Mouse (Mus musculus) urinary bladder, postnatal 0 days (tissue): ENCODE data around the gene Zfp949. TPM values are rescaled to one million over a fixed set of nuclear protein-coding genes. Genes with fewer than 3 reads are reported as not detected.

Source experiments
- polyA plus RNA-seq: library from polyadenylated mRNA; unstranded; fragments of >200 nt; fragmentation: Nextera tagmentation; extraction: Ambion mirVana; gene quantifications from 2 replicates; pipeline ENCODE4 v1.2.1, GENCODE M21; 2015

Gene Zfp949
- polyA plus RNA-seq: 6.1 and 8.3 TPM in 2 replicates

DNA sequence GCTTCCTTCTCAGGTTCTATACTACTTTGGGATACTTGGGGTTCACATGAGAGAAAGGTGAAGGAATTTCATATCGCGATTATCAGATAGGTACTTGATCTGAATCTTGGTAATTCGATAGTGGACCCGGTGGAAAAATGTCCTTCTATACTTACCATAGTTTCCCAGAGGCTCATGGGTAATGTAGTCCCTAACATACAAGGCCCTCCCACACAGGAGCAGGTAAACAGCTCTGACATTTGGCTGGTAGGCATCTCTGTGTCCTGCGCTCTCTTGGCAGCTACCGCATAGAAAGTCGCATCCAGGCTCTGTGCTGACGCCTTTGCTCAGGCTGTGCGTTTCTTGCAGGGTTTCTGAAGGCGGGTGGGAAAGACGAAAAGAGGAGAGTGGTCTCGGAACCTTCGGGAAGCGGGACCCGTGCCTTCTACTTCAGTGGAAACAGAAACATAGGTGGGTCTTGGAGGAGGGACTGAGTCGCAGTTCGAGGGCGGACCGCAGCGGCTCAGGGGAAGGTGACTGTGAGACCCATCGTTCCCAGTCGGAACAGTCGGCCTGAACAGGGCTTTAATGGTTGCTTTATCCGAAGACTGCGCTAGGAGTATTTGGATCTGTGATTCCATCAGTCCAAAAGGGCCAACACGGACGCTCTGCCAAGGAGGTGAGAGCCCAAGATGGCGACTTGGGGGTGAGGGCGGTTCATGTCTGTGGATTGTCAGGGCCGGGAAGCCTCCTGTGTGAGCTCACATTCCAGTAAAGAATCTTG is at the start of gene Zfp949:
TSS of gene Zfp949 (plus strand) at position 170 of the 763 bp plus-strand sequence.

DNA sequence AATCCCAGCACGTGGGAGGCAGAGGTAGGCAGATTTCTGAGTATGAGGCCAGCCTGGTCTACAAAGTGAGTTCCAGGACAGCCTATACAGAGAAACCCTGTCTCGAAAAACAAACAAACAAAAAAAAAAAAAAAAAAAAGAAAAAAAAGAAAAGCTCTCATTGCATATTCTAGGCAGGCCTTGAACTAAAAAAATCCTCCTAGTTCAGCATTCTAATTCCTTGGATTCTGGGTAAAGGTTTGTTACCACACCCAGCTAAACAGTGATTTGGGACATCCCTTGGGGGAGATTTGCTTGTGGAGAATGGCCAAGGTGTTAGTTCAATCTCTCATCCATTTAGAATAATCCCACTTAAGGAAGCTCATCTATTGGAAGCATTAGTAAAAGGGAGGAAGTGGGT is 32.8 kb downstream of the Zfp949 start, which contains the start of gene Trim43a:
TSS of gene Trim43a (plus strand) at position 301 of the 400 bp plus-strand sequence.

Other genes with a start within 250 kb of the Zfp949 start
- gene Nt5e, start 220.8 kb upstream of the Zfp949 start, polyA plus RNA-seq: 26.0 and 33.8 TPM in 2 replicates
- gene Snx14, start 109.1 kb upstream of the Zfp949 start, polyA plus RNA-seq: 17.9 and 19.6 TPM in 2 replicates
- 0.16 and 0.34 TPM in 2 replicates for gene Gm20537, start 91.4 kb upstream of the Zfp949 start, polyA plus RNA-seq
- gene Syncrip, start 65.4 kb upstream of the Zfp949 start, polyA plus RNA-seq: 52.4 and 70.8 TPM in 2 replicates
- gene Trim43a, start 32.9 kb downstream of the Zfp949 start, polyA plus RNA-seq: not detected in 2 replicates
- 33.5 and 35.4 TPM in 2 replicates for gene Mthfsl, start 172.3 kb downstream of the Zfp949 start, polyA plus RNA-seq
- gene Bcl2a1d, start 183.9 kb downstream of the Zfp949 start, polyA plus RNA-seq: 0.40 and 1.3 TPM in 2 replicates